Mouse (Mus musculus) lung, adult 18-20 months (tissue): ENCODE measurements around the gene Ube2l3.
A peak's percentile ranks its signal among the peaks of the same experiment; 100 is the strongest.
"Not testable (repeated sequence)": the region's sequence is repeated elsewhere in the genome, so short reads cannot be mapped to it uniquely, and the experiment has no call there.

Experiments used
- DNase-seq, 2 experiments: peaks; one replicate each; pipeline ENCODE4 v3.0.0; 2022; ENCODE audit warnings: mixed read lengths in 2 of 2

Ube2l3 gene

DNA sequence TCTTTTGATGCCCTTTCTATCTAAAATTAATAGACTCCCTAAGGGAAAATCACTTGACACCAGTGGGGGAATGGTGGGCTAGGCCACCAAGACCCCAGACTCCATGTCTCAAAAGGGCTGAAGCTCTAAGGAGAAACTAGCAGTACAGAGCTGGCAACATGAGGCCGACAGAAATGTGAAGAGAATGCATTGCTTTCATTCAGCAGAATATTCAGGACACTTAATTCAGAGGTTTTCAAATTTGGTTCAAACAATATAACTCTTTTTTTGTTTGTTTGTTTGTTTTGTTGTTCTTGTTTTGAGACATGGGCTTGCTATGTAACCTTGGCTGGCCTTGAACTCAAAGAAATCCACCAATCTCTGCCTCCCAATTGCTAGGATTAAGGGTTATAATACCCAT, at the start of gene Ube2l3:
Gene Ube2l3, minus strand, starts transcription at position 101 of the 400 bp plus-strand sequence.
- DNase-seq, result no peak

DNA sequence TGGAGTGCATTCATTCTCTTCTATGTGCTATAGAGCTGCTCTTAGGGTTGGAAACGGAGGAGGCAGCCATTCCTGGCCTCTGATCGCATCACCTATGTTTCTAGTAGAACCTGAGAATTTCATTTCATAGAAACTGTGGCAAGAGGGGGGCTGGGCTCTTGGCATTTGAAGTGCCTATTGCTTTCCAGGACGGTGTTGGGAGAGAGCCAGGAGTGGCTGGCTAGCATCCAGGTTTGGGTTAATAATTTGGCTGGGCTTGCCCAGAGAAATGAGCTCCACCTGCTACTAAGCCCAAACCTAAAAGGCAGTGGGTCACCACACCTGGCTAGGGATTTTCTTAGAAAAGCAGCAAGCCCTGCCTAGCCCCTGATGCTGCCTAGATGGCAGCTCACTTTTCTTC, 49.1 kb upstream of the Ube2l3 start:
- DNase-seq, result peak; percentile 86

DNA sequence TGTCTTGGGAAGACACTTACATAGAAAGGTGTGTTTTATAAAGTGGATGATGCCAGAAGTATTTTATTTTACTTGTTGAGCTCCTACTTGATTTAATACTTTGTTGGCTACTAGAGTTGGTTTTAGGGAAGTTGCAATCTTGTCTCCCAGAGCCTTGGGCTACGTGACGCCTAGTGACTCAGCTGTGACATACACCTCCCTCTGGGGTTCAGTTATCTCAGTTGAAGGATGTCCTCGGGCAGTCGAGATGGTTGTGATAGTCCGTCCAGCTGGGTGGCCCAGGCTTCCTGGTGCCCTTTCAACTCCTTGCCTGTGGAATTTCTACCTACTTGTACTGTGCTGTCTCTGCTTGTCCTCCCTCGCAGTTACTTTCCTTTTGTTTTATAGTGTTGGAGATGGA, 46.7 kb upstream of the Ube2l3 start:
- no peak for DNase-seq

DNA sequence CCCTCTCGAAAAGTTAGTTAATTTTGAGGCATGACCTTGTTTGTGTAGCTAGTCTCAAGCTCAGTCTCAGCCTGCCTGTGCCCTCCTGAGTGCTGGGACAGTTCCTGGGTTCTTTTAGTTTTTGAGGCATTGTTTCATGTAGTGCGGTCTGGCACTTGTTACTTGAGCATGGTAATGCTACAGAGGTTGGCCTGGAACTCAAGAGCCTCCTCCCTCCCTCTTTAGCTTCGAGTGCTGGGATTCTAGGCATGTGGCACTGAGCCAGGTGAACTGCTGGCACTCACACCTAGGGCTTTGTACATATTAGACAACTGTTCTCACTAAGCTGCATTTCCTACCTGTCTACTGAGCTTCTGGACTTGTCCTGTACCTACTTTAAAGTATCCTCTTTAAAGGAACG, 45.3 kb upstream of the Ube2l3 start:
- DNase-seq, result peak; percentile 86 to 89

DNA sequence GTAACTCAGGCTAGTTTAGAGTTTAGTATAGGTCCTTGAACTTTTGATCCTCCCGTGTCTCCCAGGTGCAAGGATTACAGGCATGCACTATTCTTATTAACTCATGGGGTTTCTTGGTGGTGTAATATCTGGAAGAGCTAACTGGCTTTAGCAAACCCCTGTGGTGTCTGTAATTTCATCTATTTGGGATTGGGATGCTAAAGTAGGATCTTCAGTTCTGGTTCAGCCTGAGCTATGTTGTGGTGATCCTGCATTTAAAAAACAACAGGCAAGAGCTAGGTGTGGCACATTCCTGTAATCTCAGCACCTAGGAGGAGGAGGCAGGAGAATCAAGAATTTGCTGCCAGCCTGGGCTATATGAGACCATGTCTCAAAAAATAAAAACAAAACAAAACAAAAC, 42.5 kb upstream of the Ube2l3 start:
- DNase-seq, result no peak

DNA sequence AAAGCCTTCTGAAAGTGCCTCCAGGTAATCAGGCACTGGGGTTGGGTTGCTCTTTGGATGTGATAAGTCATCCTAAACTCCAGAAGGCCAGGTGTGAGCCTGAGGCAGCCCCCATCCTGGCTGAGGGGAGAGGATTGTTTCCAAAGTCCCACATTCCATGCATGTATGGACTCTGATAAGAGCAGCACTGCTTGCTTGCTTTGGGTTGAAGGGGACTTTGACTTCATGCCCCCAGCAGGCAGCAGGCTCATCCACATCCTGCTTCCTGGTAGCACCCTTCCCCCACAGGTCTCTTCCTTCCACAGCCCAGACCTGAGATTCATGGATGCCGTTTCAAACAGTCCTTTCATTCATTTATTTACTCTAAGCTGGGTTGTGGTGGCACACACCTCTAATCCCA, 41.3 kb upstream of the Ube2l3 start:
- DNase-seq, result no peak

DNA sequence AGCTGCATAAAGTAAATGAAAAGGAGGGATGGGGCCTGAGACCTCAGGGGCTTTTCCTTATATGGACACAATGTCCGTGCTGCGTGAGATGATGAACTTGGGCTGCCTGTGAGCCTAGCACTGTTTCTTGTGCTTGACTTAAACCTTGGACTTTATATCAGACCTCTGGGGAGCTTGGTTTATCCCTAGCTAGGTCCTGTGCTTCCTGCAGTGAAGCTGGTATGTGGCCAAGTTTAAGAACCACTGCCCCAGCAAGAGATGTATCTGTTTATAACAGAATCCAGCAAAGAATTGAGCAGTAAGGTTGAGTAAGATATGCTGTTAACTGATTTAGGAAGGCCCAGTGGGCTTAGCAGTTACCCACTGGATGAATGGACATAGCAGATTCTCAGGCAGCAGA, 37.0 kb upstream of the Ube2l3 start:
- no peak for DNase-seq

DNA sequence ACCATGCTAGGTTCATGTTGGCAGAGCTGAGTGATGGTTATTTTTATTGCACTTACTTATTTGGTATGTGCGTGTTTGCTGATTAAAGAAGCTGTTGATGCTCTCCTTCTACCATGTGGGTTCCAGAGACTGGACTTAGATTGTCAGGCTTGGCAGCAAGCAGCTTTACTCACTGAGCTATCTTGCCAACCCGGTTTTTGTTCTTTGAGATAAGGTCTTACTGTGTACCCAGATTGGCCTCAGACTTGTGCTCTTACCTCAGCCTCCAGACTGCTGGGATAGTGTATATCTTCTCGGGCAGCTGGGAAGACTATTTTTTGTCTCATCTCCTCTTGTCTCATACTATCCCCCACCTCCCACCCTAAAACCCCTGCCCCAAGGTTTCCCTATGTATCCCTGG, 35.2 kb upstream of the Ube2l3 start:
- DNase-seq, result no peak

DNA sequence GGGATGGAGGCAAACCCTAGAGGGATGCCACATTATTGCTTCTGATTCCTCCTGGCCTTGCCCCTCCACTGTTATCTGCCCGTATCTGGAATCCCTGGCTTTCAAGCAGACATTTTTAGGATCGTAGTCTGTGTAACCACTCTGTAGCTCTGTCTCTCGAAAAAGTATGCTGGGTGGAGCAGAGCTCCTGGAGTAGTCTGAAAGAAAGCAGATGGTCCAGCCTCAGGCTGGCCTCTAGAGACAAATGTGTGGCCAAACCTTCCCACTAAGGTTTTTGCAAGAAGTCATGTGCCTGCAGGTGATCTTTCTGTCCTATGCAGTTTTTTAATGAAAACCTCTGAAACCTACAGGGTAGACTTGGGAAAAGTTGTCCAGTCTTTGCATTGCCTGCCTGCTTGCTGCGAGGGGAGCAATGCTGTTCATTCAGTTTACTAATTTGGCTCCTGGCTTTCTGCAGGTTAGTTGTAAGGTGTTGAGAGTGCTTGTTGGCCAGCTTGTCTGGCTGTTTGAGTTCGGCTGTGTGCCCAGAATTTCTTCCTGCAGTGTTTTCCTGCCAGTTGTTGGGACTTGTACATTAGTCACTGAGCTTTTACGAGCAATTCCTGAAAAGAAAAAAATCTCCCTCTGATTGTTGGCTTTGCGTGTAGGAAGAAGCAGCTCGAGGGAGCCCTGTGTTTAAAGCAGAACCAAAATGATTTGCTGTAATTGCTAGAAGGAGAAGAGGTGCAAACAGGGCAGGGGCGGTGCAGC, 32.6 kb upstream of the Ube2l3 start:
- peak; percentile 62 to 65 for DNase-seq

DNA sequence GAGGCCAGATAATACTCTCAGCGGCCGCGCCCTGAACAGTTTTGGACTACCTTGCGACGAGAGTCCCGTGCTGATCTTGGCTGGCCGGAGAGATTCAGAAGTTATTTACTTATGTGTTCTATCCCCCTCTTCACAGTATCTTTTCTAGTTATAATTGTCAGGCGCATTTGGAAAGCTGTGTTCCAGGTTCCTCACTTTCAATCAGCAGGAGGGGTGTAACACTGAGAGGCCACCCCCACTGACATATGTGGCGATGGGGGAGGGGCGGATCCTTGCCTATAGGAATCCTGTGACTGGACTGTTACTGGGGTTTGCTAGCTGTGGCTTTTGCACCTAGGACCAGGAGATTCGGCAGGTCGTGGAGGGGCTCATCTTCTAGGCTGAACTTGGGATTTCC, 32.0 kb upstream of the Ube2l3 start:
- DNase-seq, result peak in 1 of 2 experiments; percentile 18

DNA sequence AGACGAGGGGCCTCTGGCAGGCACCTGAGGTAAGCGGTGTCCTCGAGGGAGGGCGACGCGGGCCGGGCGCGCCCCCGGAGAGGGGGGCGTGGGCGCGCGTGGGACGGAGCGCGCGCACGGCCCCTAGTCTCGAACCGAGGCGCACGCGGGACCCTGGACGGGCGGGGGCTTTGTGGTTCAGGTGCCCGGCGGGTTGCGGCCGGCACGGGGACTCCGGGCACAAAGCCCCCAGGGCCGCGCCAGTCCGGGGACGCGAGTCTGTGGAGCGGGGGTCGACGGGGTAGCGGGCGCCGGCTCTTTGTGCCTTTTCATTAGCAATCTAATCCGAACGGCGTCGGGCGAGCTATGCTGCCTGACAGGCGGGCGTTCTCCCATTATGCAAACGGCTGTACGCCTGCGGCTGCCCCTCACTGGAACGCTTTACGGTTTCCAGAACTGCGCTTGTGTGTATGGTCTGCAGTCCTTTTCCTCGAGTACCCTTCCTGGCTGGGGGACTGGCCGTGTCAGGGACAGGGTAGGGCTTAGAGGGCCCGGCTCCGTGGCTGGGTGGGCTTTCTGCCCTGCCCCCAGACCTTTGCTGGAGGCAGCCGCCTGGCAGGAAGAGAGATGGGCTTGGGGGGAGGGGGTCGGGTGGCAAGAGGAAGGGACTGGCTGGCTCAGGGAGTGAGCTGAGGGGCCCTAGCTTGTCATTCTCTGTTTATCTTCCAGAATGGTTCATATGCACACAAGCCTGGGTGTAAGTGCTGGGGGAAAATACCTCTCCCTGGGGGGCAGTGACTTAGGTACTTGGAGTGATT, 31.5 kb upstream of the Ube2l3 start:
- peak; percentile 11 to 24 for DNase-seq

DNA sequence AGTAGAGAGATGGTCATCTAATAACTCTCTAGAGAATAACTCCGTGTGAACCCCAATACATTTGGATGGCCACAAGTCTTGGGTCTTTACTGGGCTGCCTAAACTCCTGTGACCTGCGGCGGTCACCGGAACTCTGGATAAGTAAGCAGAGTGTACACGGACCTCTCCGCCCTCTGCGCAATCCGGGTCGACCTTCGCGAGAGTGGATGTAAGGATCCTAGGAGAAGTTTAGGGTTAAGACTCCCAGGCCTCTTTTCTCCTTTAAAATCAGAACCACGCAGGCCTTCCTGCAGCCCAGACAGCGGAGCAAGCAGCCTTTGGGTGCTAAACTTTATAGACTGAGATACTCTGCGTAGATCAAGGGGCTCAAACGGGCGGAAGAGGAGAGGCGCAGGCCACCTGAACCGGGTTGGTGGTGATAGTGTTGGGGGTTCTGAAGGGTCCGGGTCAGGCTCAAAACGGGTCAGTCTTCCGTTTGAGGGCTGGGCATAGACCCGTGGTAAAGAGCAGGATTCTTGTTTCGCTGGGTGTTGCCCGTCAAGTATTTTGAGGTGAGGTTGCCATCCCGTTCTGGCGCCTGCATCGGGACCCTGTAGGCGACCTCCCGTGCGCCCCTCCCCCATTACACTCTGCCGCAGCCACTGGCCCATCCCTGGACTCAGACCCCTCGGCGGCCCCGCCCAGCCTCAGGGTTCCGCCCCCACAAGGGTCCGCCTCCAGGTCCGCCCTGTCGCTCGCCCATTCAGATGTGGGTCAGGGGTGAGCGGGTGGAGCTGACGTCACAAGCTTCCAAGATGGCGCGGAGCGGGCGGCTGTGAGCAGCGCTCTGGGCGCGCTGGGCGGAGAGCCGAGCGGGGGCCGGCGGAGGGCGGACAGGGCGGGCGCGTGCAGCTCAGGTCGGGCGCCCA, 30.6 kb upstream of the Ube2l3 start, which contains the start of gene Hic2:
Gene Hic2, plus strand, starts transcription at position 779 of the 908 bp plus-strand sequence.
- DNase-seq, result peak; percentile 94 to 96

DNA sequence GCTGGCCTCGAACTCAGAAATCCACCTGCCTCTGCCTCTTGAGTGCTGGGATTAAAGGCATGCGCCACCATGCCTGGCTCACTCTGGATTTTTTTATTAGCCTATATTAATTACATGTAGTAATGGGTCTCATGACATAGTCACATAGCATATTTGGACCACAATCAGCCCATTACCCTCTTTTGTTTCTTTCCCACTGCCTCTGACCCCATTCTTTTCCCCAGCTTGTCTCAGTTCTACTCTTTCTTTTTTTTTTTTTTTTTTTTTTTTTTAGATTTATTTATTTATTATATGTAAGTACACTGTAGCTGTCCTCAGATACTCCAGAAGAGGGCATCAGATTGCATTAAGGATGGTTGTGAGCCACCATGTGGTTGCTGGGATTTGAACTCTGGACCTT, 29.1 kb upstream of the Ube2l3 start:
- not testable (repeated sequence) for DNase-seq

DNA sequence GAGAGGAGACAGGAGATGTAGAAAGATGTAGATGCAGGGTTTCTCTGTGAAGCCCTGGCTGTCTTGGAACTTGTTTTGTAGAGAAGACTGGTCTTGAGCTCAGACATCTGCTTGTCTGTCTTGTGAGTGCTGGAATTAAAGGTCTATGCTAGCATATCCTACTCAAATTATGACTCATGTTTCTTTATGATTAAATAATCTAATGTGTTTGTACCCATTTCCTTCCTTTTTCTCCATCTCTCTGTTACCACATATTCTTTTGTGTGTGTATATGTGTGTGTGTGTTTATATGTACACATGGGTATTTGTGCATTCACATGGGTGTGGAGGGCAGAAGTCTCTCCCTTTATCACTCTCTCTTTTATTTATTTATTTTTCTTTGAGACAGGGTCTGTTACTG, 24.0 kb upstream of the Ube2l3 start:
- no peak for DNase-seq

DNA sequence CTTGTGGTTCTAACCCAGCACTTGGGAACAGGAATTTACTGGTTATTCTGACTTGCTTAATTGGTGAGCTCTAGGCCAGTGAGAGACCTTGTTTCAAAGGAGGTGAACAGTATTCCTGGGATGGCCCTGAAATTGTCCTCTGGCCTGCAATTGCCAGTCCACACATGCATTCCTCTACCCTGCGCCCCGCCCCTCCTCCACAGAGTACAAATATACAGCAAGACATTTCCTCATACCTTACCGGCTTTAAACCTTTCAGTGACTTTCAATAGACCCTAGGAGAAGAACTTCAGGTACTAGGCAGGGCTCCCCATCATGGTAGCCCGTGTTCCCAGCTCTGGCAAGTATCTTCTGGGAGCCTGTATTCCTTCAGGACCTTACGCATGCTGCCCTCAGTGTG, 23.1 kb upstream of the Ube2l3 start:
- DNase-seq, result peak; percentile 24 to 41

DNA sequence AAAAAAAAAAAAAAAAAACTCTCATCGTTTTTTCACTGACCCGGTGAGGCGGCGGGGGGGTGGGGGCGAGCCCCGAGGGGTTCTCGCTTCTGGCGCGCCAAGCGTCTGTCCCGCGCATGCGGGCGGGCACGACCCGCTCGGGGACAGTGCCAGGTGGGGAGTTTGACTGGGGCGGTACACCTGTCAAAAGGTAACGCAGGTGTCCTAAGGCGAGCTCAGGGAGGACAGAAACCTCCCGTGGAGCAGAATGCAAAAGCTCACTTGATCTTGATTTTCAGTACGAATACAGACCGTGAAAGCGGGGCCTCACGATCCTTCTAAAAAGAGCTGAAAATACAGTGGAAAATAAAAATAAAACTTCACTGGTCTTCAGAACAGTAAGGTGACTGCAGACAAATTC, 19.7 kb upstream of the Ube2l3 start:
- peak; percentile 85 to 87 for DNase-seq

DNA sequence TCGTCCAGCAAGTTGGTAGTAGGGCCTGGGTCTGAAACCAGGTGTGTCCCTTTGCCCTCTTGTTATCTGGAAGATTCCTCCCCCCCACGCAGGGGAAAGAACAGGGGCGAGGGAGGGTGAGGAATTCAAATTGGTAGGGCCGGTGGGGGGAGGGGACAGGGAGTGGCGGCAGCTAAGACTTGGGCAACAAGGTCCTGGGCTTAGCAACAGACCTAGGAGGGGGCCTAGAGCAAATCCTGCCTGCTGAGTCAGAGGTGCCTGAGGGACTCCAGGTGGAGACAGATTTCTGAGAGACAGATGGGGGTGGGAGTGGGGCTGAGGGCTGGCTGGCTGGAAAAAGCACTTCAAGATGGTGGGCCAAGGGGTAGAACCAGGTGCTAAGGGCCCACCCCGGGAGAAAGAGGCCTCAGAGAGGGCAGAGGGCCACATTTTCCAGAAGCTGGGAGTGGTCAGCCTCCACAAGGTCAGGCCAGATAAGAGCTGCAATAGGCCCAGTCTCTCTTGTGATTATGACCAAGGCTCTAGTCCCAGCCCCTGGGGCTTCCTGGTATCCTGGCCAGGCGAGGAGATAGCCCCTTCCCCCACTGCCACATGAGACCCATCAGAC, 17.8 kb upstream of the Ube2l3 start:
- DNase-seq, result no peak

DNA sequence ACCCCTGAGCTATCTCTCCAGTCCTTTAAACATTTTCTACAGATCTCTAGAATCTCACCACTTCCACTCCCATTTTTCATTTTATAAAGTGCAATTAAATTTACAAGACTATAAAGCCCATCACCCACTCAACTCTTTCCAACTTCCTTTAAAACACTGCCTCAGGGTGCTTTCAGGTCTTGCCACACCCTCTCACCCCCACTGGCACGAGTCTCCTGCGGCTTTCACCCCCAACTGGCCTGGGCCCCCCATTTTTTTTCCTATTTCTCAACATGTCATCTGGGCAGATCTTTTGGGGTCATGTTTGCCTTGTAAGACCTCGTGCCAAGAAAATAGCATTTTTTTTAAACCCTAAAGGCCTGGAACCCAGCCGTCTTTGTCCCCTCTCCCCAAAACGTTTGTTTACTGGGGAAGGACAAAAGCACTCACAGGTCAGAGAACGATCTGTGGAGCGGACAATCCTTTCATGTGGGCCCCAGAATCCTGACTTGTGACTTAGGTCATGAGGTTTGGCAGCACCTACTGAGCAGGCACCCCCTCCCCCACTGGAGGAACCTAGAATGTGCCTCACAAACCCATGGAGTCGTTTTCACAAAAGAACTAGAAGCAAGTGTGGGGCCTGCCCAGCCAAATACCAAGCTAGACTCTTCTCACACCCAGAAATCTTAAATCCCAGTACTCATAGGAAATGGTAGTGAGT, 14.6 kb upstream of the Ube2l3 start:
- no peak for DNase-seq

DNA sequence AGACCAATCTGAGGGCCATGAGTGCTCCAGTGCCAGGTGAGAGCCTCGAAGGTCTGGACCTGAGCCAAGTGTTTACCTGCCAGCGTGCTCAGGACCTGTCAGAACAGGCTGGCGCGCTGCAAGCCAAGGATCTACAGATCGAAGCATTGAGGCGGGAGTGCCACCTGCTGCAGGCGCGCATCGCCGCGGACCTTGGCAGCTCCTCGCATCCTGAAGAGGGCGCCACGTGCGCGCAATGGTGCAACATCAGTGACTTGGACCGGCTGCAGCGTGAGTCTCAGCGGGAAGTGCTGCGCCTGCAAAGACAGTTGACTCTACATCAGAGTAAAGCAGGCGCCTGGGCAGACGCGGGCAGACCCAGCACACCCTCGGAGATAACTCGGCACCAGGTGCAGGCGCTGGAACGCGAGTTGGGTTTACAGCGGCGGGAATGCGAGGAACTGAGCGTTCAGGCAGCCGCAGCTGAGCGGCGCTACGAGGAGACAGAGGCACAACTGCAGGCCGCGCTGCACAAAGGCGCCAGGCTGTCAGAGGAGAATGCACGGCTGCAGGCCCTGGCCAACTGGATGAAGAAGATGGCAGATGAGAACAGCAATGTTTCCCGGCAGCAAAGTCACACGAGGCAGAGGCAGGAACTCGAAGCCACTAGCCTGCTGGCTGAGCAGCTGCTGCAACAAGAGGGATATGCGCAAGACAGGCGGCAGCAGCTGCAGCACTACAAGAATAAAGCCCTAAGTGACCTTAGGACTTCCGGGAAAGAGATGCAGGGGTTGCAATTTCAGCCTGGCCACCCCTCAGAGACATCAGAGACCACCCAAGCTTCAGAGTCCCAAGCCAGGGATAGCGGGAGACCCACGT, 7.8 kb upstream of the Ube2l3 start:
- peak; percentile 90 to 92 for DNase-seq

DNA sequence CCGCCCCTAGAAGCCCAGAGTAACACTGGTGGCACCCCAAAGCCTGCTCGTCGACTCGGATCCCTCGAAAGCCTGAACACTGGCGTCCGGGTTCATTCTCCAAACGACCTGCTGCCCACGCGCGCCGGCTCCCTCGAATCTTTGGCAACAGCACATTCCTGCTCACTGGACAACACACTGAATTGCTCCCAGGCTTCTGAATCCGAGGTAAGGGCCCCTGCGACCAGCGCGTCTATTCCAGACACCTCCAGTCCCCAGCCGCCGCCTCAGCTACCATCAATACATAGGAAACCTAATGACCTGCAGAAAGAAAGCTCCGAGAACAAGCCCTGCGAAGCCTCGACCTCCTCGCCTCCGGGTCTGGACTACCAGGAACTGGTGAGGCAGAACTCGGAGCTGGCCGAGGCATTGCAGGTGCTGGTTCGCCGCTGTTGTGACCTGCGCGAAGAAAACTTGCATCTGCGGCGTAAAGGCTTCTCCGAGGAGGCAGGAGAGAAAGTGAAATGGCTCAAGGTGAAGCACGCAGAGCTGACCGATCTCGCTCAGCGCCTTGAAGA, 7.0 kb upstream of the Ube2l3 start:
- DNase-seq, result peak in 1 of 2 experiments; percentile 12
